Mouse (Mus musculus) bone marrow, adult 2 months (tissue): ENCODE results near the gene Sipa1l1. TPM values are rescaled to one million over a fixed set of nuclear protein-coding genes. Genes with fewer than 3 reads are reported as not detected.
"Not testable (repeated sequence)": the region's sequence is repeated elsewhere in the genome, so short reads cannot be mapped to it uniquely, and the experiment has no call there.

ENCODE experiments used
- H3K27ac ChIP-seq: fragments of 200-500 bp; 2 replicates; pipeline ENCODE4 v1.5.1; 2012; ENCODE audit warnings: low read depth, mild to moderate bottlenecking, control low read depth, inconsistent platforms, low read length; ENCODE audit not compliant: control insufficient read depth, poor library complexity, insufficient read depth
- H3K4me1 ChIP-seq: fragments of 200-500 bp; 2 replicates; pipeline ENCODE4 v1.6.1; 2011; ENCODE audit warnings: low read length; ENCODE audit not compliant: control insufficient read depth, insufficient read depth
- H3K4me3 ChIP-seq: fragments of 200-500 bp; replicated peaks from 2 replicates; pipeline ENCODE3; 2011; ENCODE audit warnings: mild to moderate bottlenecking, low read depth, low read length, control low read depth; ENCODE audit not compliant: control insufficient read depth
- CTCF ChIP-seq: fragments of 200-500 bp; IDR thresholded peaks from 2 replicates; pipeline ENCODE4 v1.5.1; 2011; ENCODE audit warnings: low read length, control low read depth; ENCODE audit not compliant: control insufficient read depth, insufficient read depth
- POLR2A ChIP-seq: fragments of 200-500 bp; IDR thresholded peaks from 2 replicates; pipeline ENCODE4 v1.6.1; 2011; ENCODE audit warnings: low read depth, mild to moderate bottlenecking, control low read depth, low read length, borderline replicate concordance; ENCODE audit not compliant: control insufficient read depth
- WGBS: fragments of 180-500 bp; shearing (Covaris S2); methylation state at CpG from one replicate; pipeline ENCODE4 v1.1.7; 2018; 5-methylcytosine and 5-hydroxymethylcytosine counted together
- polyA plus RNA-seq: library from polyadenylated mRNA; stranded (reverse); fragments of >200 nt; gene quantifications from 2 replicates; pipeline ENCODE4 v1.2.4, GENCODE M21; 2011; ENCODE audit warnings: low replicate concordance; ENCODE audit not compliant: missing spikeins, insufficient read depth, insufficient read length

The Sipa1l1 gene
- polyA plus RNA-seq, 1 experiment = 13.5 TPM

GRCm38 (mm10) chr12:82169571-82170431 lies 681 bp downstream of the Sipa1l1 start:
- under 1% methylated on average over 98 of the region's 109 CpGs for WGBS
- Histone ChIP-seq H3K4me1 (no peaks in the 10 kb centered on the region), H3K27ac (peak overlapping the region; percentile 82), H3K4me3 (peak overlapping the region; percentile 80)
- TF ChIP-seq POLR2A (no peak; the same call in 1 of the 2 replicates), CTCF (no peak)

GRCm38 (mm10) chr12:82170461-82171279 lies 1.6 kb downstream of the Sipa1l1 start:
- H3K27ac ChIP-seq = no peak overlapping the region; the same call in 1 of the 2 replicates
- TF ChIP-seq POLR2A = no peak
- 5% methylated on average over 29 of the region's 29 CpGs for WGBS
- H3K4me1 ChIP-seq = no peaks in the 10 kb centered on the region
- H3K4me3 ChIP-seq = peak overlapping the region; percentile 80

GRCm38 (mm10) chr12:82171591-82171990 lies 2.5 kb downstream of the Sipa1l1 start:
- TF ChIP-seq POLR2A (no peak), CTCF (0 out of 2 replicates have a peak, but pooled peaks have one; percentile 38)
- no peaks in the 10 kb centered on the region for H3K4me1 ChIP-seq
- 28% methylated on average over 10 of the region's 10 CpGs for WGBS
- no peak overlapping the region for H3K27ac ChIP-seq
- H3K4me3 ChIP-seq = no peak overlapping the region

GRCm38 (mm10) chr12:82173623-82174022 lies 4.5 kb downstream of the Sipa1l1 start:
- Histone ChIP-seq H3K27ac (no peak overlapping the region), H3K4me1 (peaks cover 1% of the 10 kb centered on the region; the same call in 1 of the 2 replicates), H3K4me3 (no peak overlapping the region)
- 66% methylated on average over 1 of the region's 1 CpGs for WGBS
- TF ChIP-seq CTCF (no peak), POLR2A (no peak)

- TF ChIP-seq CTCF = no peak
- no peak for TF ChIP-seq POLR2A
- 64% methylated on average over 3 of the region's 3 CpGs for WGBS
- Histone ChIP-seq H3K27ac (no peak overlapping the region), H3K4me1 (peaks cover 1% of the 10 kb centered on the region; the same call in 1 of the 2 replicates), H3K4me3 (no peak overlapping the region)
Observed at GRCm38 (mm10) chr12:82175709-82176108, 6.6 kb downstream of the Sipa1l1 start.

- peaks cover 1% of the 10 kb centered on the region; the same call in 1 of the 2 replicates for H3K4me1 ChIP-seq
- no peak overlapping the region for H3K27ac ChIP-seq
- H3K4me3 ChIP-seq = no peak overlapping the region
- WGBS = 83% methylated on average over 4 of the region's 4 CpGs
- TF ChIP-seq POLR2A = no peak
- no peak for TF ChIP-seq CTCF
Observed at GRCm38 (mm10) chr12:82178636-82179035, 9.5 kb downstream of the Sipa1l1 start.

- TF ChIP-seq CTCF (no peak), POLR2A (no peak)
- peaks cover 1% of the 10 kb centered on the region; the same call in 1 of the 2 replicates for H3K4me1 ChIP-seq
- H3K4me3 ChIP-seq = no peak overlapping the region
- WGBS = 71% methylated on average over 4 of the region's 4 CpGs
- no peak overlapping the region for H3K27ac ChIP-seq
Observed at GRCm38 (mm10) chr12:82179626-82180025, 10.5 kb downstream of the Sipa1l1 start.

GRCm38 (mm10) chr12:82186156-82186555 lies 17.0 kb downstream of the Sipa1l1 start:
- not testable (repeated sequence) for H3K4me3 ChIP-seq, H3K4me1 ChIP-seq, H3K27ac ChIP-seq
